Mouse (Mus musculus): ENCODE measurements around the gene Adgra1. TPM values are rescaled to one million over a fixed set of nuclear protein-coding genes. Genes with fewer than 3 reads are reported as not detected.

The Adgra1 gene
- polyA plus RNA-seq, 1 experiment from 2014 or later = 29.2 TPM

DNA sequence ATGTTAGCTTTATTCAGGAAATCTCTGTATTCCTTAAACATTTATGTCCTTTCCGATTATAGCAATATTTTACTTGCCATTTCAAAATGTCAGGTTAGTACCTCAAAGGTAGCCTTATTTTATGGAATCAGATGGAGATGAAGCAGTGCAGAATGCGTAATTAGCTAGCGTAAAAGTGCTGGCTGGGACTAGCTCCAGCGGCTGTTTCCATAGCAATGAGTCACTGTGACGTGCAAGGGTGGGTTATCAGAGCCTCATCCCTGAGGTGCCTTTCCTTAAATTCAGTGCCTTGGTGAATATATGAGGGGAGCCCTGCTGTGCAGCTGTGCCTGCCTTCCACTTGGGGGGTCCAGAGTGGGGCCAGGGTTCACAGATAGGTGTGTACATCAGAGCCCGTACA lies 17.1 kb downstream of the Adgra1 start:
- ATAC-seq (ENCODE audit: low read depth) = peak; percentile 49
- WGBS = 35% methylated on average over 6 of the region's 6 CpGs
- H3K27me3 ChIP-seq = no peaks in the 10 kb centered on the region
- no peak overlapping the region for H3K4me3 ChIP-seq
- no peaks in the 10 kb centered on the region for H3K9me3 ChIP-seq
- no peak overlapping the region for H3K4me2 ChIP-seq
- H3K36me3 ChIP-seq = no peaks in the 10 kb centered on the region
- no peak overlapping the region for H3K9ac ChIP-seq
- peak overlapping the region; percentile 82 for H3K27ac ChIP-seq (replicated peaks)
- peaks cover 32% of the 10 kb centered on the region for H3K4me1 ChIP-seq (replicated peaks)

DNA sequence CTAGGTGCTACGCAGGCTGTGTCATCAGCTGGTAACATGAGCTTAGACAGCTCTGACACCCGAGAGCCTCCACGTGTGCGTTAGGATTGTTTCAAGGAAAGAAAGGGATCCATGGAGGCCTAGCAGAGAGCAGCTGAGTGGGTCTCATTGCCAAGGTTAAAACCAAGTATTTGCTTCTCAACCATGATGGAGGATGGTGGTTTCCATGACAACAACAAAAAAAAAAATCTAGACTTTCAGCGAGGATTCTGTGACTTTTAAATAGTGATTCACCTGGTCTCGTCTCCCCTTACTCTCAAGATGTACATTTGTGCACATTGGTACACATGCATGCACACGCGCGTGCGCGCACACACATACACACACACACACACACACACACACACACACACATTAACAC lies 21.3 kb downstream of the Adgra1 start:
- 78% methylated on average over 11 of the region's 11 CpGs for WGBS
- Histone ChIP-seq H3K36me3 (no peaks in the 10 kb centered on the region; the same call in 1 of the 2 replicates), H3K9me3 (no peaks in the 10 kb centered on the region), H3K4me2 (no peak overlapping the region), H3K4me3 (no peak overlapping the region), H3K27me3 (no peaks in the 10 kb centered on the region), H3K9ac (no peak overlapping the region), H3K27ac (replicated peaks) (no peak overlapping the region), H3K4me1 (replicated peaks) (peaks cover 13% of the 10 kb centered on the region)
- ATAC-seq (ENCODE audit: low read depth) = no peak

DNA sequence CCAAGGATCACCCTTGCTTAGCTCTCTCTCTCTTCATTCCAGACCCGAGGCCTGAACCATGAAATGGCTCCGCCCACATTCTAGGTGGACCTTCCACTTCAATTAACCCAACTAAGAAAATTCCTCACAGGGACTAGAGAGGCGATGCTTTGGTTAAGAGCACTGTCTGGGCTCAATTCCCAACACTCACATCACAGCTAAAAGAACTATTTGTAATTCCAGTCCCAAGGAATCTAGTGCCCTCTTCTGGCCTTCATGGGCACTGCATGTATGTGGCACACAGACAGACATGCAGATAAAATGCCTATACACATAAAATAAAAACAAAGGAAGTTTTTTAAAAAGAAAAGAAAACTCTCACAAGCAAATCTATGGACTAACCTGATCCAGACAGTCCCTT lies 27.4 kb downstream of the Adgra1 start:
- WGBS = 27% methylated on average over 3 of the region's 3 CpGs
- Histone ChIP-seq H3K9me3 (no peaks in the 10 kb centered on the region), H3K27ac (replicated peaks) (no peak overlapping the region), H3K36me3 (no peaks in the 10 kb centered on the region; the same call in 1 of the 2 replicates), H3K9ac (no peak overlapping the region), H3K4me1 (replicated peaks) (no peaks in the 10 kb centered on the region), H3K4me3 (no peak overlapping the region), H3K4me2 (no peak overlapping the region), H3K27me3 (no peaks in the 10 kb centered on the region)
- ATAC-seq (ENCODE audit: low read depth) = no peak

DNA sequence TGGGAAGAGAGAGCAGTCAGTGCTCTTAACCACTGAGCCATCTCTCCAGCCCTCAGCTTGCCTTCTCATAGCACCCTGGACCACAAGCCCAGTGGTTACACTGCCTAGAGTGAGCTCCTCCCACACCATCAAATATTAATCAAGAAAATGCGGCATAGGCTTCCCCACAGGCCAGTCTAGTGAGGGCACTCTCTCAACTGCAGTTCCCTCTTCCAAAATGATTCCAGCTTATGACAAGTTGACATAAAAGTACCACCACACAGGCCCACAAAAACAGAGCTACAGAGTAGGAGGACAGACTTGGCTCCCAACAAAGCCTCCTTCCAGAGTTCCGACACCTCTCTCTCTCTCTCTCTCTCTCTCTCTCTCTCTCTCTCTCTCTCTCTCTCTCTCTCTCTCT lies 29.1 kb downstream of the Adgra1 start:
- Histone ChIP-seq H3K4me3 (no peak overlapping the region), H3K9ac (no peak overlapping the region), H3K27me3 (no peaks in the 10 kb centered on the region), H3K27ac (replicated peaks) (no peak overlapping the region), H3K36me3 (no peaks in the 10 kb centered on the region; the same call in 1 of the 2 replicates), H3K4me1 (replicated peaks) (no peaks in the 10 kb centered on the region), H3K9me3 (no peaks in the 10 kb centered on the region), H3K4me2 (no peak overlapping the region)
- WGBS = 71% methylated on average over 2 of the region's 2 CpGs
- no peak for ATAC-seq (ENCODE audit: low read depth)

DNA sequence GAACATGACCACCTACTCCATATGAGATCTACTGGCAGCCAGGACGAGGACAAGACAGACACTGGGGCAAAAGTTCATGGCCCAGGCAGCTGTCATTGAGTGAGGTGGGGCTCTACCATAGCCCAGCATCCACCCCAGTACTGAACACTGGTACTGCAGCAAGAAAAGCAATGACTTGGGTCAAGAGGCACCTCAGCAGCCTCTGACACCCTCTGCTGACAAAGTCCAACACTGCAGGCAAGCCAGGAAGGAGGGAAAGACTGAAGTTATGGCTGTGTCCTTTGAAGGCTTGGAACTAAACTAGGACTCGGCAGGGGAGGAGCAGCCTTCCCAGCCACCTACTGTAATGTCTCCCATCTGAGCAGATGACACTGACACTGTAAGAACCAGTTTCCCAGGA lies 30.3 kb downstream of the Adgra1 start:
- Histone ChIP-seq H3K4me1 (replicated peaks) (no peaks in the 10 kb centered on the region), H3K36me3 (no peaks in the 10 kb centered on the region), H3K4me2 (no peak overlapping the region), H3K9me3 (no peaks in the 10 kb centered on the region), H3K27ac (replicated peaks) (no peak overlapping the region), H3K4me3 (no peak overlapping the region), H3K9ac (no peak overlapping the region), H3K27me3 (no peaks in the 10 kb centered on the region)
- ATAC-seq (ENCODE audit: low read depth) = no peak
- WGBS = 43% methylated on average over 2 of the region's 2 CpGs

DNA sequence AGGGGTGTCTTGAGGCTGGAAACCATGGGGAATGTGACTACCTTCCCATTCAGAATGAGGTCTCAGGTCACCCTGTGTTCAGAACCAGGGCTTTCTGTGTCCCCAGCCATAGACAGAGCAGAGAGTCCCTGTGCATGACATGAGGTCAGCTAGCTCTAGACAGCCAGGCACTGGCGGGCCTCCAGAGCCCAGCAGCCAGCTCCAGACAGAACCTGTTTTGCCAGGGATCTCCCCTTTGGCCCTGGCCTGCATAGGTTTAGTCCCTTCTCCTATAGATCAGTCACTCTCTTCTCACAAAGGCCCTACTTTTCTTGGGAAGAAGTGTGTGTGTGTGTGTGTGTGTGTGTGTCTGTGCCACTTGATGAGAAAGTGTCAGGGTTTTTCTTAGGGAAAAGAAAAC lies 30.9 kb downstream of the Adgra1 start:
- Histone ChIP-seq H3K27me3 (no peaks in the 10 kb centered on the region), H3K4me2 (no peak overlapping the region), H3K36me3 (no peaks in the 10 kb centered on the region), H3K4me1 (replicated peaks) (no peaks in the 10 kb centered on the region), H3K27ac (replicated peaks) (no peak overlapping the region), H3K4me3 (no peak overlapping the region), H3K9me3 (no peaks in the 10 kb centered on the region), H3K9ac (no peak overlapping the region)
- 88% methylated on average over 1 of the region's 1 CpGs for WGBS
- no peak for ATAC-seq (ENCODE audit: low read depth)

DNA sequence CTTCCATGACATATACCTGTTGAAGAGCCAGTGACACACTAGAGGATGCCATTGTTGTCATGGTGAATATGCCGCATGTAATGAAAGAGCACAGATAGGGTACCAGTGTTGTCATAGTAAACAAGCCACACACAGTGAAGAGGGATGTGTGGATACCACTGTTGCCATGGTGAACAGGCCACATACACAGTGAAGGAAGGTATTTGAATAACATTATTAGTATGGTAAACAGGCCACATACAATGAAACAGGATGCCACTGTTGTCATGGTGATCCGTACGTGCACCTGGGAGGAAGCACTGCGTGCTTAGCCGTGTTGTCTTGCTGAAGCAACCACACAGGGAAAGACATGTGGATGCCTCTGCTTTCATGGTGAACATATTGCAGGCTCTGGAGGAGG lies 37.0 kb downstream of the Adgra1 start:
- H3K9ac ChIP-seq = no peak overlapping the region

DNA sequence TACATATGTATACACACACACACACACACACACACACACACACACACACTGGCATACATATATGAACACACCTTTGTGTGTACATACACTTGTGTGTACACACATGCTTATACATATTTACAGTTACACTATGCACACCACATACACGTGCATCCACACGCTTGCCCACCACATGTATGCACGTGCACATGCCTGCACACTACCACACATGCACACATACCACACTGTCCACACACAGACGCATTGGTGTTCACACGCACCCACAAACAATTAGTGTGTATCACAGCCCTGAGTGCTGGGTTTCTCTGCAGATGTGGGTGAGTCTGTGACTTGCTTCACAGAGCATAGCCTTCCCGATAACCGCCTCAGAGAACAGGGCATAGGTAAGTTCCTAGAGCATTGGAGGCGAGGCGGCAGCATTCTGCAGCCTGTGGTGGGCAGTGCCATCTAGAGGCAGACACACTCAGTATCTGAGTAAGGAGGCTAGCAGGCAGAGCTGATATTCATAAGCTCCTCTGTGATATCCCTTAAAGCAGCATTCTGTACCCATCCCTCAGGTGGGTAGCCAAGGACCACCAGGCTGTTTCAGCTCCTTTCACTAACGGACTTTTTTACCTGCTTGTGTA lies 43.3 kb downstream of the Adgra1 start:
- no peak overlapping the region for H3K27ac ChIP-seq (replicated peaks)
- ATAC-seq (ENCODE audit: low read depth) = peak; percentile 78
- H3K27me3 ChIP-seq = no peaks in the 10 kb centered on the region
- H3K4me1 ChIP-seq (replicated peaks) = peaks cover 3% of the 10 kb centered on the region; the same call in 1 of the 2 replicates
- 73% methylated on average over 10 of the region's 10 CpGs for WGBS
- peaks cover 11% of the 10 kb centered on the region; the same call in 1 of the 2 replicates for H3K36me3 ChIP-seq
- no peaks in the 10 kb centered on the region for H3K9me3 ChIP-seq
- H3K9ac ChIP-seq = 0 out of 2 replicates have a peak overlapping the region, but pooled peaks have one; percentile 26
- no peak overlapping the region for H3K4me3 ChIP-seq
- H3K4me2 ChIP-seq = no peak overlapping the region

More for the DNA sequence above, 37.0 kb downstream of the Adgra1 start:
- Histone ChIP-seq H3K4me3 (no peak overlapping the region), H3K27ac (replicated peaks) (no peak overlapping the region), H3K27me3 (no peaks in the 10 kb centered on the region), H3K4me2 (no peak overlapping the region), H3K4me1 (replicated peaks) (no peaks in the 10 kb centered on the region), H3K9me3 (no peaks in the 10 kb centered on the region), H3K36me3 (peaks cover 11% of the 10 kb centered on the region; the same call in 1 of the 2 replicates)
- 75% methylated on average over 5 of the region's 5 CpGs for WGBS
- no peak; the same call in 1 of the 2 replicates for ATAC-seq (ENCODE audit: low read depth)

DNA sequence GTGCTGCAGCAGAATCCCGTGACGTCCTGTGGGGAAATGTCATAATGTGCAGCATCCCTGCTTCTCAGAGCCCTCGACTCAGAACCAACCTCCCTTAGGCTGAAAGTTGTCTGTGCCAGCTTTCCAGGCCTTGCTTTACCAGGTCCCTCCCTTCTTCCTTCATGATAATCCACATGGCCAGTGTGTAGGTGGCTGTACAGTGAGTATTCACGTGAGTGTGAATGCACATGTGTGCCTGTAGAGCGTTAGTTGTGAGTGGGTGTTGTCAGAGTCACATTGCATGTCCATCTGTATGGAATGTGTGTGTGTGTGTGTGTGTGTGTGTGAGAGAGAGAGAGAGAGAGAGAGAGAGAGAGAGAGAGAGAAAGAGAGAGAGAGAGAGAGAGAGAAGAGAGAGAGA lies 44.1 kb downstream of the Adgra1 start:
- H3K4me2 ChIP-seq = no peak overlapping the region
- H3K27ac ChIP-seq (replicated peaks) = no peak overlapping the region
- 69% methylated on average over 5 of the region's 5 CpGs for WGBS
- H3K4me1 ChIP-seq (replicated peaks) = peaks cover 3% of the 10 kb centered on the region; the same call in 1 of the 2 replicates
- no peak for ATAC-seq (ENCODE audit: low read depth)
- no peaks in the 10 kb centered on the region for H3K9me3 ChIP-seq
- H3K4me3 ChIP-seq = no peak overlapping the region
- H3K27me3 ChIP-seq = no peaks in the 10 kb centered on the region
- H3K9ac ChIP-seq = no peak overlapping the region
- peaks cover 11% of the 10 kb centered on the region; the same call in 1 of the 2 replicates for H3K36me3 ChIP-seq

DNA sequence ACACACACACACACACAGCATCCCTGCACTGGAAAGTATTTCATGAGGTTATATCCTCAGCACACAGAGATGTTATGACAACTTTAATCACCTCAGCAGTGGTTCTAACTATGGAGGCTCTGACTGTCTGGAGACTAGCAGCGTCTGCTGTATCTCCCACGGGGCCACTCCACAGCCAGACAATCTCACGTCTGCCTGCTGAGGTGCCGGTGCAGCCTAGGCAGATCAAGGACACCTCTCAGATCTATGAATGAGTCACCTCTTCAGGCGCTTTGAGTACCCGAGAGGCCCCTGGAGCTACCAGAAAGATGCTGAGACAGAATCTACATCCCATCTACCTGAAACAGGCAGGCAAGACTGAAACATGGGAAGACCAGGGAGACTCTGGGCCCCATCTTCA lies 44.6 kb downstream of the Adgra1 start:
- Histone ChIP-seq H3K4me3 (no peak overlapping the region), H3K9me3 (no peaks in the 10 kb centered on the region), H3K4me1 (replicated peaks) (peaks cover 3% of the 10 kb centered on the region; the same call in 1 of the 2 replicates), H3K9ac (no peak overlapping the region), H3K27ac (replicated peaks) (no peak overlapping the region), H3K4me2 (no peak overlapping the region), H3K36me3 (peaks cover 11% of the 10 kb centered on the region; the same call in 1 of the 2 replicates), H3K27me3 (no peaks in the 10 kb centered on the region)
- ATAC-seq (ENCODE audit: low read depth) = no peak
- 54% methylated on average over 6 of the region's 6 CpGs for WGBS

DNA sequence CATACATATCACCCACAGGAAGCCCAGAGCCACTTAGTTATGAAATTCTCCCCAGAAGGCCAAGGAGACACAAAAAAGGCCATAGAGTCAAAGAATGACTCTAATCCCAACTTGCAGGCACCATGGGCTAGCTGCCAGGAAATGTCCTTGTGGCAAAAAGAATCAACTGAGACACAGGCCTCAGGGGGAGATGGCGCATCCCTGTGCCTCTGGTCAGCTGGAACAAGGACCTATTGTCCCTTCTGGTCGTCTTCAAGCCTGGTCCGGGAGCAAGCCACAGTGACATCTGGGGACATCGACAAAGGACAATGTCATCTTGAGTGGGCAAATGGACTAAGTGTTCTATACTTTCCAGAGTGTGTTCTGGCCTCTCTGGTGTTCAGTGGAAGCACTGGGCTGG lies 49.6 kb downstream of the Adgra1 start:
- 80% methylated on average over 4 of the region's 4 CpGs for WGBS
- Histone ChIP-seq H3K4me3 (no peak overlapping the region), H3K9me3 (no peaks in the 10 kb centered on the region), H3K4me2 (no peak overlapping the region), H3K9ac (no peak overlapping the region), H3K27ac (replicated peaks) (no peak overlapping the region), H3K27me3 (no peaks in the 10 kb centered on the region), H3K36me3 (no peaks in the 10 kb centered on the region), H3K4me1 (replicated peaks) (peaks cover 2% of the 10 kb centered on the region; the same call in 1 of the 2 replicates)
- no peak for ATAC-seq (ENCODE audit: low read depth)

DNA sequence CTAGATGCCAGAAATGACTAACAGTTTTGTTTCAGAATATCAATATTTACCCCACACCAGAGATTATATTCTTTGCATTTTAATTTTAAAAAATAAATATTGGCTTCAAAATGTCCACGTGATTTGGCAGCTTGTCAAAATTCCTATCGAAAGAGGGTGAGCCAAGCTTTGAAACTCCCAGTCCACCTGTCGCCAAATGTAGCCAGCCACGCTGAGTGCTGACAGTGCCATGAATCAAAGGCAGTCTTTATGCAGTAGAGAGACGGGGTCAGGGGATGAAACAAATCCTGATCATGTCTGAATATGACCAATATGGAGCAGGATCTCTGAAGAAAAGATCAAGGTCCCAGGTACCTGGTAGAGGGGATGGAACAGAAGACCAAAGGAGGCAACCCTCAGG lies 57.8 kb downstream of the Adgra1 start:
- no peak for ATAC-seq (ENCODE audit: low read depth)
- Histone ChIP-seq H3K4me3 (no peak overlapping the region), H3K4me1 (replicated peaks) (peaks cover 20% of the 10 kb centered on the region), H3K27ac (replicated peaks) (no peak overlapping the region), H3K27me3 (peaks cover 44% of the 10 kb centered on the region), H3K4me2 (no peak overlapping the region), H3K36me3 (no peaks in the 10 kb centered on the region), H3K9me3 (no peaks in the 10 kb centered on the region), H3K9ac (no peak overlapping the region)
- 75% methylated on average over 5 of the region's 5 CpGs for WGBS
